10 mouse cellular contexts compared by ENCODE assay signal in genomic region chr6:124904991-124905860, GRCm38 (mm10). TPM values are rescaled to one million over a fixed set of nuclear protein-coding genes. Genes with fewer than 3 reads are reported as not detected.
DNase-seq lines count a peak whose midpoint lies in the region; ATAC-seq and TF ChIP-seq lines count a peak whose summit lies in the region.
"Had no signal": no experiment of that assay in that cellular context is flagged by ENCODE, and none has a peak within 500 bp of the region (broad histone marks: within the 10 kb centered on the region; RNA-seq: fewer than 3 reads in every experiment).

No protein-coding gene starts in this region.

- H3K4me2 ChIP-seq in lung, postnatal 0 days (replicated peaks; ENCODE audit: low read depth, low read length), result peak overlapping the region; percentile 75
- peak overlapping the region; percentile 84 for H3K4me2 ChIP-seq in limb, embryonic 15.5 days

- H3K4me3 ChIP-seq in cerebellum, adult 2 months (replicated peaks; ENCODE audit: insufficient read depth, low read depth, low read length), result peak overlapping the region; percentile 50
- peak overlapping the region; percentile 53; the same call in 1 of the 2 replicates for H3K4me3 ChIP-seq in lung, postnatal 0 days (ENCODE audit: low read depth, low read length)
- H3K4me3 ChIP-seq in limb, embryonic 15.5 days, result peak overlapping the region; percentile 52

- WGBS in cerebellum, adult 2 months, result 14% methylated on average over 16 of the region's 16 CpGs
- WGBS in lung, postnatal 0 days, result 42% methylated on average over 15 of the region's 16 CpGs
- WGBS in limb, embryonic 15.5 days, result 51% methylated on average over 14 of the region's 16 CpGs

- no peaks in the 10 kb centered on the region for H3K36me3 ChIP-seq in lung, postnatal 0 days (ENCODE audit: insufficient read depth, low read length)
- no peaks in the 10 kb centered on the region for H3K36me3 ChIP-seq in limb, embryonic 15.5 days

- no peak for TF ChIP-seq POLR2A in cerebellum, adult 2 months (IDR thresholded peaks at IDR 0.05; ENCODE audit: borderline replicate concordance, insufficient read depth, low read length)

- no peak for TF ChIP-seq CTCF in cerebellum, adult 2 months (IDR thresholded peaks at IDR 0.05; ENCODE audit: borderline replicate concordance, insufficient read depth, low read depth, low read length)
- no peak for TF ChIP-seq CTCF in lung, postnatal 0 days (IDR thresholded peaks at IDR 0.05)

- H3K4me1 ChIP-seq in cerebellum, adult 2 months (ENCODE audit: control insufficient read depth, insufficient read depth, low read length), result peaks cover 15% of the 10 kb centered on the region
- H3K4me1 ChIP-seq in lung, postnatal 0 days (ENCODE audit: insufficient read depth, low read depth, low read length), result peaks cover 5% of the 10 kb centered on the region; the same call in 1 of the 2 replicates
- H3K4me1 ChIP-seq in limb, embryonic 15.5 days, result peaks cover 19% of the 10 kb centered on the region

- no peak for ATAC-seq in lung, postnatal 0 days
- ATAC-seq in limb, embryonic 15.5 days (ENCODE audit: insufficient number of reproducible peaks, low FRiP score, low TSS enrichment, low read depth), result no peak

- no peaks in the 10 kb centered on the region for H3K27me3 ChIP-seq in cerebellum, adult 2 months (ENCODE audit: control insufficient read depth, insufficient read depth, low read length)
- no peaks in the 10 kb centered on the region for H3K27me3 ChIP-seq in lung, postnatal 0 days (replicated peaks; ENCODE audit: insufficient read depth, low read length)
- H3K27me3 ChIP-seq in limb, embryonic 15.5 days, result peaks cover 11% of the 10 kb centered on the region

- H3K27ac ChIP-seq in cerebellum, adult 2 months (ENCODE audit: insufficient read depth, low read length), result peak overlapping the region; percentile 97
- peak overlapping the region; percentile 93 for H3K27ac ChIP-seq in lung, postnatal 0 days (ENCODE audit: low read length)
- peak overlapping the region; percentile 98 for H3K27ac ChIP-seq in limb, embryonic 15.5 days

- H3K9me3 ChIP-seq in lung, postnatal 0 days (ENCODE audit: low read length), result no peaks in the 10 kb centered on the region
- no peaks in the 10 kb centered on the region for H3K9me3 ChIP-seq in limb, embryonic 15.5 days

- TF ChIP-seq EP300 in lung, postnatal 0 days (IDR thresholded peaks at IDR 0.05), result no peak

- DNase-seq in cerebellum, adult 2 months, result peak; percentile 46 to 49
- no peak for DNase-seq in cerebellum, adult 11 months
- DNase-seq in lung, postnatal 0 days (ENCODE audit: low spot score), result no peak
- DNase-seq in lung, postnatal 14 days, result no peak
- no peak for DNase-seq in right cerebral cortex, adult 2 months (ENCODE audit: low spot score in 2 of 2)
- DNase-seq in testis, postnatal 10 days (ENCODE audit: low spot score), result no peak
- DNase-seq in adrenal gland, postnatal 4 days (ENCODE audit: low spot score in 2 of 2), result no peak

- 0 out of 2 replicates have a peak overlapping the region, but pooled peaks have one; percentile 50 for H3K9ac ChIP-seq in lung, postnatal 0 days (replicated peaks; ENCODE audit: low read depth)
- H3K9ac ChIP-seq in limb, embryonic 15.5 days, result peak overlapping the region; percentile 37; the same call in 1 of the 2 replicates

RNA-seq across cellular contexts. Expression of gene Lag3, which starts 6.3 kb away (rescaled TPM):
- polyA plus RNA-seq in cerebellum, adult 2 months (2012; rRNA removed), result 1.5 TPM in 2 replicates
- 2.3 TPM in 2 replicates for polyA plus RNA-seq in lung, postnatal 0 days (2015; fragmentation: Nextera tagmentation; extraction: Ambion mirVana)
- polyA plus RNA-seq in limb, embryonic 15.5 days (2015; fragmentation: Nextera tagmentation; extraction: Ambion mirVana), result 2.3 TPM in 2 replicates
- 1 to 10 TPM; 1.5 to 1.7 TPM for total RNA-seq in adrenal gland, postnatal 4 days (2021)
- polyA plus RNA-seq: erythroblast, embryonic 14.5 days had no signal

RNA-seq across cellular contexts. Expression of gene Ptms, which starts 14.7 kb away (rescaled TPM):
- polyA plus RNA-seq in cerebellum, adult 2 months (2012; rRNA removed), result 958 and 983 TPM in 2 replicates
- polyA plus RNA-seq in lung, postnatal 0 days (2015; fragmentation: Nextera tagmentation; extraction: Ambion mirVana), result 533 and 563 TPM in 2 replicates
- polyA plus RNA-seq in limb, embryonic 15.5 days (2015; fragmentation: Nextera tagmentation; extraction: Ambion mirVana), result 241 and 331 TPM in 2 replicates
- 100 to 1,000 TPM; 692 to 728 TPM for total RNA-seq in adrenal gland, postnatal 4 days (2021)

RNA-seq across cellular contexts. Expression of gene Cd4, which starts 17.2 kb away (rescaled TPM):
- polyA plus RNA-seq in cerebellum, adult 2 months (2012; rRNA removed), result 0.05 and 0.26 TPM in 2 replicates
- polyA plus RNA-seq in lung, postnatal 0 days (2015; fragmentation: Nextera tagmentation; extraction: Ambion mirVana), result 0.07 and 0.10 TPM in 2 replicates
- polyA plus RNA-seq in limb, embryonic 15.5 days (2015; fragmentation: Nextera tagmentation; extraction: Ambion mirVana), result 0.24 and 0.31 TPM in 2 replicates
- under 1 TPM; 0.62 to 0.84 TPM for total RNA-seq in adrenal gland, postnatal 4 days (2021)
- polyA plus RNA-seq: erythroblast, embryonic 14.5 days had no signal

RNA-seq across cellular contexts. Expression of gene Mlf2, which starts 26.0 kb away (rescaled TPM):
- 669 and 677 TPM in 2 replicates for polyA plus RNA-seq in cerebellum, adult 2 months (2012; rRNA removed)
- polyA plus RNA-seq in lung, postnatal 0 days (2015; fragmentation: Nextera tagmentation; extraction: Ambion mirVana), result 289 and 300 TPM in 2 replicates
- 352 and 365 TPM in 2 replicates for polyA plus RNA-seq in limb, embryonic 15.5 days (2015; fragmentation: Nextera tagmentation; extraction: Ambion mirVana)
- 100 to 1,000 TPM; 257 to 265 TPM for total RNA-seq in adrenal gland, postnatal 4 days (2021)

RNA-seq across cellular contexts. Expression of gene Gpr162, which starts 41.4 kb away (rescaled TPM):
- polyA plus RNA-seq in cerebellum, adult 2 months (2012; rRNA removed), result 177 and 183 TPM in 2 replicates
- polyA plus RNA-seq in lung, postnatal 0 days (2015; fragmentation: Nextera tagmentation; extraction: Ambion mirVana), result 0.20 and 0.26 TPM in 2 replicates
- polyA plus RNA-seq in limb, embryonic 15.5 days (2015; fragmentation: Nextera tagmentation; extraction: Ambion mirVana), result 1.6 and 2.9 TPM in 2 replicates
- total RNA-seq in adrenal gland, postnatal 4 days (2021), result 1 to 10 TPM; 5.1 to 5.6 TPM
- total RNA-seq: neutrophil, adult 5-6 weeks had no signal

Comparison
In these comparisons a context has a peak if more than half of its experiments do, and no peak if none do; other contexts are left out.
1. DNase-seq: peak in cerebellum, adult 2 months (2 of 2); none in cerebellum, adult 11 months (single experiment), lung, postnatal 0 days (single experiment), lung, postnatal 14 days (single experiment), right cerebral cortex, adult 2 months (0 of 2), testis, postnatal 10 days (single experiment) and adrenal gland, postnatal 4 days (0 of 2).
2. Peak in every context shown above with its lines, with median percentiles within 50 percentile points of each other: H3K27ac ChIP-seq and H3K4me3 ChIP-seq.